Mouse (Mus musculus) adrenal gland, adult (tissue): ENCODE data around the gene Sept1.
A peak's percentile ranks its signal among the peaks of the same experiment; 100 is the strongest.
"Not testable (repeated sequence)": the region's sequence is repeated elsewhere in the genome, so short reads cannot be mapped to it uniquely, and the experiment has no call there.

Experiments
- DNase-seq, 2 experiments: peaks; one replicate each; pipeline ENCODE4 v3.0.0; 2022 to 2023; ENCODE audit warnings: low spot score in 1 of 2; ENCODE audit not compliant: inconsistent age in 2 of 2

The Sept1 gene

GRCm38 (mm10) chr7:127255008-127255407 is 22.1 kb upstream of the Sept1 start:
- peak in 1 of 2 experiments; percentile 35 for DNase-seq

- DNase-seq, result peak; percentile 96 to 97
These were observed 21.2 kb upstream of the Sept1 start for GRCm38 (mm10) chr7:127253821-127254769.

GRCm38 (mm10) chr7:127253341-127253740 is 20.4 kb upstream of the Sept1 start:
- DNase-seq, result peak in 1 of 2 experiments; percentile 61

GRCm38 (mm10) chr7:127252414-127252813 is 19.5 kb upstream of the Sept1 start:
- DNase-seq, result no peak

GRCm38 (mm10) chr7:127250511-127250910 is 17.6 kb upstream of the Sept1 start:
- not testable (repeated sequence) for DNase-seq

GRCm38 (mm10) chr7:127244658-127245510 is 12.0 kb upstream of the Sept1 start:
- no peak for DNase-seq

- DNase-seq, result peak; percentile 97 to 99
These were observed 11.1 kb upstream of the Sept1 start, which contains the start of gene Zfp771 for GRCm38 (mm10) chr7:127243870-127244657. Gene Zfp771, plus strand, starts transcription at chr7:127244274.

- DNase-seq, result no peak
These were observed 10.5 kb upstream of the Sept1 start for GRCm38 (mm10) chr7:127243361-127243867.

GRCm38 (mm10) chr7:127234777-127235176 is 1.8 kb upstream of the Sept1 start:
- peak; percentile 67 to 69 for DNase-seq

- no peak for DNase-seq
These were observed 835 bp upstream of the Sept1 start for GRCm38 (mm10) chr7:127233765-127234164.

- DNase-seq, result no peak
These were observed 429 bp upstream of the Sept1 start for GRCm38 (mm10) chr7:127233368-127233749.

- DNase-seq, result peak in 1 of 2 experiments; percentile 47
These were observed 906 bp downstream of the Sept1 start for GRCm38 (mm10) chr7:127231826-127232621.

GRCm38 (mm10) chr7:127231376-127231775 is 1.6 kb downstream of the Sept1 start:
- peak in 1 of 2 experiments; percentile 18 for DNase-seq

GRCm38 (mm10) chr7:127228615-127229303 is 4.2 kb downstream of the Sept1 start:
- peak; percentile 79 to 91 for DNase-seq

- DNase-seq, result no peak
These were observed 7.6 kb downstream of the Sept1 start for GRCm38 (mm10) chr7:127225147-127225995.

- no peak for DNase-seq
These were observed 8.3 kb downstream of the Sept1 start for GRCm38 (mm10) chr7:127224616-127225015.

- no peak for DNase-seq
These were observed 9.1 kb downstream of the Sept1 start for GRCm38 (mm10) chr7:127223515-127224478.
